In genomic region chr2:18671041-18671440, GRCm38 (mm10) we compare ENCODE assay signal across 16 mouse cellular contexts. TPM values are rescaled to one million over a fixed set of nuclear protein-coding genes. Genes with fewer than 3 reads are reported as not detected.
DNase-seq lines count a peak whose midpoint lies in the region; ATAC-seq lines count a peak whose summit lies in the region.
"Had no signal": no experiment of that assay in that cellular context is flagged by ENCODE, and none has a peak within 500 bp of the region (broad histone marks: within the 10 kb centered on the region; RNA-seq: fewer than 3 reads in every experiment).

No protein-coding gene starts in this region.

- 0 out of 2 replicates have a peak, but pooled peaks cover 4% of the 10 kb centered on the region for H3K36me3 ChIP-seq in heart, embryonic 14.5 days (ENCODE audit: control insufficient read depth, insufficient read depth, low read length)
- no peaks in the 10 kb centered on the region for H3K36me3 ChIP-seq in midbrain, embryonic 11.5 days (ENCODE audit: control insufficient read depth, insufficient read depth, low read length)
- no peaks in the 10 kb centered on the region for H3K36me3 ChIP-seq in midbrain, embryonic 15.5 days (replicated peaks)
- H3K36me3 ChIP-seq: embryonic facial prominence, embryonic 12.5 days; heart, embryonic 15.5 days; limb, embryonic 12.5 days; liver, embryonic 13.5 days had no signal

- ATAC-seq in heart, embryonic 14.5 days (ENCODE audit: insufficient number of reproducible peaks, insufficient read depth, low FRiP score, low read depth) = no peak
- no peak for ATAC-seq in midbrain, embryonic 11.5 days (ENCODE audit: low FRiP score)
- ATAC-seq in midbrain, embryonic 15.5 days (replicated peaks) = no peak

- H3K9me3 ChIP-seq in heart, embryonic 14.5 days (ENCODE audit: control insufficient read depth, low read length) = no peaks in the 10 kb centered on the region
- no peaks in the 10 kb centered on the region for H3K9me3 ChIP-seq in midbrain, embryonic 11.5 days (ENCODE audit: control insufficient read depth, low read length)
- no peaks in the 10 kb centered on the region for H3K9me3 ChIP-seq in midbrain, embryonic 15.5 days
- H3K9me3 ChIP-seq: embryonic facial prominence, embryonic 12.5 days; heart, embryonic 15.5 days; limb, embryonic 12.5 days; liver, embryonic 13.5 days had no signal

- H3K27me3 ChIP-seq in heart, embryonic 14.5 days (ENCODE audit: control insufficient read depth, insufficient read depth, low read length) = peaks cover 10% of the 10 kb centered on the region; the same call in 1 of the 2 replicates
- peaks cover 17% of the 10 kb centered on the region for H3K27me3 ChIP-seq in midbrain, embryonic 11.5 days (ENCODE audit: control insufficient read depth, insufficient read depth, low read length)
- peaks cover 15% of the 10 kb centered on the region for H3K27me3 ChIP-seq in midbrain, embryonic 15.5 days (replicated peaks)
- H3K27me3 ChIP-seq: embryonic facial prominence, embryonic 12.5 days; heart, embryonic 15.5 days had no signal

- H3K4me1 ChIP-seq in heart, embryonic 14.5 days (ENCODE audit: control insufficient read depth in 2 of 2, insufficient read depth in 2 of 2, low read length in 2 of 2) = peaks cover 0 to 2% of the 10 kb centered on the region in 2 experiments; a peak in 2 of 4 replicates
- H3K4me1 ChIP-seq in midbrain, embryonic 11.5 days (ENCODE audit: control insufficient read depth, insufficient read depth, low read length) = peaks cover 16% of the 10 kb centered on the region
- H3K4me1 ChIP-seq in midbrain, embryonic 15.5 days = peaks cover 21% of the 10 kb centered on the region

- peak overlapping the region; percentile 25; the same call in 1 of the 2 replicates for H3K4me2 ChIP-seq in heart, embryonic 14.5 days (ENCODE audit: low read length)
- no peak overlapping the region for H3K4me2 ChIP-seq in midbrain, embryonic 11.5 days
- H3K4me2 ChIP-seq in midbrain, embryonic 15.5 days = no peak overlapping the region

- H3K27ac ChIP-seq in heart, embryonic 14.5 days (replicated peaks in 1 of 2; ENCODE audit: control insufficient read depth in 1 of 2, insufficient read depth in 1 of 2, low read depth in 2 of 2, low read length in 2 of 2) = no peak overlapping the region
- no peak overlapping the region for H3K27ac ChIP-seq in midbrain, embryonic 11.5 days (ENCODE audit: low read depth, low read length)
- H3K27ac ChIP-seq in midbrain, embryonic 15.5 days = no peak overlapping the region
- H3K27ac ChIP-seq: embryonic facial prominence, embryonic 12.5 days had no signal

- H3K9ac ChIP-seq in heart, embryonic 14.5 days (ENCODE audit: low read length) = no peak overlapping the region
- no peak overlapping the region for H3K9ac ChIP-seq in midbrain, embryonic 11.5 days (ENCODE audit: low read length)
- H3K9ac ChIP-seq in midbrain, embryonic 15.5 days = no peak overlapping the region

- 22% methylated on average over 6 of the region's 6 CpGs for WGBS in heart, embryonic 14.5 days
- 2% methylated on average over 6 of the region's 6 CpGs for WGBS in midbrain, embryonic 11.5 days
- WGBS in midbrain, embryonic 15.5 days = 7% methylated on average over 6 of the region's 6 CpGs

- no peak overlapping the region for H3K4me3 ChIP-seq in heart, embryonic 14.5 days (ENCODE audit: control insufficient read depth in 1 of 2, insufficient read depth in 1 of 2, low read depth in 1 of 2, low read length in 2 of 2)
- H3K4me3 ChIP-seq in midbrain, embryonic 11.5 days (ENCODE audit: low read depth, low read length) = no peak overlapping the region
- H3K4me3 ChIP-seq in midbrain, embryonic 15.5 days = no peak overlapping the region

- no peak for DNase-seq in heart, adult 9 months (ENCODE audit: low spot score in 2 of 2)
- peak; percentile 89 for DNase-seq in midbrain, embryonic 11.5 days (ENCODE audit: low spot score, missing footprints)
- peak; percentile 51 for DNase-seq in embryo, embryonic 11 days
- peak; percentile 39 for DNase-seq in retina, postnatal 1 day
- no peak for DNase-seq in yolk sac, embryonic 10.5 days (ENCODE audit: low spot score)
- DNase-seq: adrenal gland, postnatal 36 days; cerebellum, postnatal 14 days; gastrocnemius, adult 2 months; kidney, adult 18-20 months; kidney, postnatal 25 days; liver, embryonic 13.5 days had no signal

RNA-seq across cellular contexts. Expression of gene Commd3, which starts 1.1 kb away (rescaled TPM):
- polyA plus RNA-seq in heart, embryonic 14.5 days (2014; fragmentation: Nextera tagmentation; extraction: Ambion mirVana) = 206 TPM in 2 replicates
- polyA plus RNA-seq in midbrain, embryonic 11.5 days (2014; fragmentation: Nextera tagmentation; extraction: Ambion mirVana) = 119 and 122 TPM in 2 replicates
- 179 and 185 TPM in 2 replicates for polyA plus RNA-seq in midbrain, embryonic 15.5 days (2015; fragmentation: Nextera tagmentation; extraction: Ambion mirVana)

RNA-seq across cellular contexts. Expression of gene Bmi1, which starts 5.8 kb away (rescaled TPM):
- 17.7 and 19.6 TPM in 2 replicates for polyA plus RNA-seq in heart, embryonic 14.5 days (2014; fragmentation: Nextera tagmentation; extraction: Ambion mirVana)
- 42.8 and 46.4 TPM in 2 replicates for polyA plus RNA-seq in midbrain, embryonic 11.5 days (2014; fragmentation: Nextera tagmentation; extraction: Ambion mirVana)
- polyA plus RNA-seq in midbrain, embryonic 15.5 days (2015; fragmentation: Nextera tagmentation; extraction: Ambion mirVana) = 22.0 and 25.0 TPM in 2 replicates

RNA-seq across cellular contexts. Expression of gene Spag6, which starts 22.8 kb away (rescaled TPM):
- polyA plus RNA-seq in heart, embryonic 14.5 days (2014; fragmentation: Nextera tagmentation; extraction: Ambion mirVana) = 0.32 TPM in 1 of 2 replicates, not detected in the other
- 0.25 and 0.48 TPM in 2 replicates for polyA plus RNA-seq in midbrain, embryonic 11.5 days (2014; fragmentation: Nextera tagmentation; extraction: Ambion mirVana)
- polyA plus RNA-seq in midbrain, embryonic 15.5 days (2015; fragmentation: Nextera tagmentation; extraction: Ambion mirVana) = 0.14 and 0.17 TPM in 2 replicates
- polyA plus RNA-seq: liver, embryonic 13.5 days had no signal

Comparison
In these comparisons a context has a peak if more than half of its experiments do, and no peak if none do; other contexts are left out.
1. DNase-seq: peak in midbrain, embryonic 11.5 days (single experiment), embryo, embryonic 11 days (single experiment) and retina, postnatal 1 day (single experiment); none in heart, adult 9 months (0 of 2) and yolk sac, embryonic 10.5 days (single experiment).